Comparison of ENCODE assay signal across 9 mouse cellular contexts in the genomic region with DNA sequence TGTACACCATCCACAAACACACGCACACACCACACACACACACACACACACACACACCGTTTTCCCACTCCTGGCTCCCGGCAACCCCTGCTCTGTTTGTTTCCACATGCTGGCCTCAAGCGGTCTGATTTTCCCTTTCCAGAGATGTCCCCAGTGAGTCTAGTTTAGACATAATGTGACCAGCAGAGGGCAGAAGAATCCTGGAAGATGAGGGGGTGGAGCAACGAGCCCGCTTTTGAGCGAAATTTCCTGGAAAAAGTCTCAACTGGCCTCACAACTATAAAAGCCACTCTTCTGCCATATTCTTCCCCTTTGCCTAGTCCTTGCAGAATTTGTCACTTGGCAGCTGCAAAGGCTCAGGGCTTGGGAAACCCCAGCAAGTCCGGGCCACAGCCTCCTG. TPM values are rescaled to one million over a fixed set of nuclear protein-coding genes. Genes with fewer than 3 reads are reported as not detected.
DNase-seq lines count a peak whose midpoint lies in the region; ATAC-seq lines count a peak whose summit lies in the region.
"Had no signal": no experiment of that assay in that cellular context is flagged by ENCODE, and none has a peak within 500 bp of the region (broad histone marks: within the 10 kb centered on the region; RNA-seq: fewer than 3 reads in every experiment).

No protein-coding gene starts in this region.

- under 1% methylated on average over 8 of the region's 8 CpGs for WGBS in heart, embryonic 16.5 days
- WGBS in lung, embryonic 15.5 days = 2% methylated on average over 8 of the region's 8 CpGs

- H3K4me2 ChIP-seq in heart, embryonic 16.5 days (ENCODE audit: low read depth, low read length) = no peak overlapping the region
- H3K4me2 ChIP-seq in lung, embryonic 15.5 days = no peak overlapping the region

- peak; percentile 83 for DNase-seq in ES-CJ7 (ENCODE audit: low read depth, low spot score)
- peak; percentile 60 for DNase-seq in adrenal gland, adult 2 months
- peak; percentile 74 for DNase-seq in embryo, embryonic 11.5 days (ENCODE audit: low read depth, low spot score)
- peak; percentile 64 to 68 for DNase-seq in kidney, postnatal 36 days
- DNase-seq in right cerebral cortex, adult 18-20 months = peak; percentile 51
- DNase-seq in T-cell, adult 2 months (ENCODE audit: low spot score) = no peak

- H3K27ac ChIP-seq in heart, embryonic 16.5 days (ENCODE audit: low read length) = no peak overlapping the region
- no peak overlapping the region for H3K27ac ChIP-seq in lung, embryonic 15.5 days

- H3K27me3 ChIP-seq in heart, embryonic 16.5 days (ENCODE audit: control insufficient read depth, insufficient read depth, low read length) = peaks cover 75% of the 10 kb centered on the region
- peaks cover 84% of the 10 kb centered on the region for H3K27me3 ChIP-seq in lung, embryonic 15.5 days

- H3K9me3 ChIP-seq in heart, embryonic 16.5 days (replicated peaks; ENCODE audit: control insufficient read depth, low read length) = no peaks in the 10 kb centered on the region
- H3K9me3 ChIP-seq in lung, embryonic 15.5 days = no peaks in the 10 kb centered on the region

- peak; percentile 38; the same call in 1 of the 2 replicates for ATAC-seq in heart, embryonic 16.5 days (replicated peaks; ENCODE audit: extremely low read depth, insufficient read depth, low FRiP score)
- peak; percentile 55; the same call in 1 of the 2 replicates for ATAC-seq in lung, embryonic 15.5 days (ENCODE audit: borderline replicate concordance, extremely low read depth, low FRiP score, low TSS enrichment)

- H3K36me3 ChIP-seq in heart, embryonic 16.5 days (ENCODE audit: control insufficient read depth, insufficient read depth) = no peaks in the 10 kb centered on the region
- no peaks in the 10 kb centered on the region for H3K36me3 ChIP-seq in lung, embryonic 15.5 days

- no peak overlapping the region for H3K9ac ChIP-seq in heart, embryonic 16.5 days (ENCODE audit: low read length)
- H3K9ac ChIP-seq in lung, embryonic 15.5 days = no peak overlapping the region

- H3K4me1 ChIP-seq in heart, embryonic 16.5 days (ENCODE audit: control insufficient read depth, insufficient read depth, low read length) = peaks cover 7% of the 10 kb centered on the region; the same call in 1 of the 2 replicates
- peaks cover 27% of the 10 kb centered on the region for H3K4me1 ChIP-seq in lung, embryonic 15.5 days

- H3K4me3 ChIP-seq in heart, embryonic 16.5 days (ENCODE audit: low read length) = no peak overlapping the region
- no peak overlapping the region for H3K4me3 ChIP-seq in lung, embryonic 15.5 days

RNA-seq across cellular contexts. Expression of a gene that starts 7.2 kb away (rescaled TPM):
- total RNA-seq in adrenal gland, adult 2 months (2021) = not detected
- not detected in 2 replicates for polyA plus RNA-seq in adrenal gland, adult 2 months (2012; rRNA removed)
- 0.17 and 0.33 TPM in 2 replicates for polyA plus RNA-seq in heart, embryonic 16.5 days (2015; fragmentation: Nextera tagmentation; extraction: Ambion mirVana)
- 0.45 and 0.90 TPM in 2 replicates for polyA plus RNA-seq in lung, embryonic 15.5 days (2015; fragmentation: Nextera tagmentation; extraction: Ambion mirVana)
- total RNA-seq: layer of hippocampus, postnatal 25 days had no signal

RNA-seq across cellular contexts. Expression of a gene that starts 30.2 kb away (rescaled TPM):
- 1 to 10 TPM; 4.6 to 9.8 TPM for total RNA-seq in adrenal gland, adult 2 months (2021)
- 1.3 and 1.4 TPM in 2 replicates for polyA plus RNA-seq in adrenal gland, adult 2 months (2012; rRNA removed)
- 4.8 and 5.2 TPM in 2 replicates for polyA plus RNA-seq in heart, embryonic 16.5 days (2015; fragmentation: Nextera tagmentation; extraction: Ambion mirVana)
- polyA plus RNA-seq in lung, embryonic 15.5 days (2015; fragmentation: Nextera tagmentation; extraction: Ambion mirVana) = 9.4 and 10.3 TPM in 2 replicates
